Mouse (Mus musculus): Measurements from ENCODE around the gene Olfr549. TPM values are rescaled to one million over a fixed set of nuclear protein-coding genes. Genes with fewer than 3 reads are reported as not detected.
A peak's percentile ranks its signal among the peaks of the same experiment; 100 is the strongest.

The Olfr549 gene
- total RNA-seq, 2 experiments from 2014 or later: not detected

DNA sequence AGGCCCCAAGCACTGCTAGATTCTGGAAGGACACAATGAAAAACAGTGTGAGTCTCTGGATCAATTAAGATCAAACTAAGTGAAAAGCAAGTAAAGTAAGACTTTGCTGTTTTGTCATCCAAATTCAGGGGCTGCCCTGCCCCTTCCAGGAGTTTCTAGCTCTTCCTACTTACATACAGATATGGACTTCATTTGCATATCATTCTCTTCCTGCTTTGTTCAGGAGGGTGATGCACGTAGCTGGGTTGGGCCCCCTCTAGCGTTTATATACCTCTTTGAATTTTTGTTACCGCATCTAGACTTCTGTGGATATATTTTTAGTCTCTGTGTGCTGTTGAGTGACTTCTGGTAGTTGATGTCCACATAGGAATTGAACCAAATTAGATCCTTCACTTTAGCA lies 8.4 kb upstream of the Olfr549 start:
- Histone ChIP-seq H3K27ac (no peak overlapping the region), H3K4me3 (no peak overlapping the region)
- no peak for TF ChIP-seq CTCF (conservative IDR thresholded peaks at IDR 0.05)
- no peak for DNase-seq (ENCODE audit: low spot score in 2 of 2)

DNA sequence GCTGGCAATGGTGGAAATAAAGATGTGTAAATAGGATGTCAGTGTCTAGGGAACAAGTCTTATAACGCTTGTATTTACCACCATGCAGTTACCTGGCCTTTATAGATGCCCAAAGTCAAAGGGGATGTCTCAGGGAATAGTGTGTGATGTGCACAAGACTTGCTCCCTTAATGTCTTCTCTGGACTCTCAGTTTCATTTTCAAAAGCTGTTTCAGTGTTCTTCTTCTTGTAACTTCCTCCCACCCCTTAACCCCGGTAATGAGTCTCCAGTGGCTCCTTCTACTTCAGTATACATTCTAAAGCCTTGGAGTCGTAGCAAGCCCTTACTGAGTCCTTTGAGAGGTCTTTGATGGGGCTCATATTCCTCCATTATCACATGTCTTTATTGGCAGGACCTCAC lies 3.6 kb downstream of the Olfr549 start:
- Histone ChIP-seq H3K4me3 (no peak overlapping the region), H3K27ac (no peak overlapping the region)
- DNase-seq (ENCODE audit: low spot score in 2 of 2): no peak
- no peak for TF ChIP-seq CTCF (conservative IDR thresholded peaks at IDR 0.05)

DNA sequence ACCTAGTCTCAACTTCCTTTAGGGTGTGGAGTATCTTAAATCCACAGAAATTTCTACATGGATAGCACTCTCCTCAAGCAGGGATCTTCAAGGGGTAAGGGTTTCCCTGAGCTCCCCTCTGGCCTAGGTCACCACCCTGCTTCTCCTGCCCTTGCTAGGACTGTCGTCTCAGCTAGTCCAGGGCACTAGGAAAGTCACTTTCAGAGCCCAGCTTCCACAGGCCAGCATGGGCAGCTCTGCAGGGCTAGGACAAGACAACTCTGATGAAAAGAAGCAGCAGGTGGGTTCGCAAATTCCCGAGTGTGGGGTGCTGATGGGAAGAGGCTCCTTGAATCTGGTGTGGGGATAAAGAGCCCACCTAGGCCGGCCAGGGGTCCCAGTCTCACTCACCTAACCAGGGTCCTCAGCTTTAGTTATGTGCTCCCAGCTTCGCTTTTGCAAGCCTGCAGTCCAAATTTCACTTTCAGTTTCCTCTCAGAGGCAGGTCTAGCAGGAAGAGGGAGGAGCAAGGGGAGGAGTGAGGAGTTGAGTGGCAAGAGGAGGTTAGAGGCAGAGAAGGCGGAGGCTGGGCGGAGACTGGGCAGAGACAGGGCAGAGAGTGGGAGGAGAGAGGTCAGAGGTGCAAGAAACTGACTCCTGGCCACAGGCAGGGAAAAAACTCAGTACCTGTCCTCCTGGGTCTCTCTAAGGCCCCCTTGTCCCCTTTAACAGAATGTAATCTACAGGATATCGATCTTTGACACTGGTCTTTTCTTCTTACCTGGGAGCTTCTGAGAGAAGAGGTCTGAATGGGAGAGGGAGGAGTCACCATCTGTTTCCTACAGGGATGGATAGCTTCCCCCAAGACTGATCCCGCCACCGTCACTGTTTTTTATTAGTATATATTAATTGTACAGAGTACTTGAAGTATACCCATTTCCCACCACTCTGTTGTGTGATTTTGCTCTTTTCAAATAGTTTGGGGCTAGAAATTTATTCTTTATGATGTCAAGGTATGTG lies 15.6 kb downstream of the Olfr549 start, which contains the start of gene Trim21:
TSS of gene Trim21 (minus strand) at position 488 of the 999 bp plus-strand sequence.
- DNase-seq (ENCODE audit: low spot score in 2 of 2): peak; percentile 50 to 68
- TF ChIP-seq CTCF (conservative IDR thresholded peaks at IDR 0.05): no peak
- peak within 1 kb of the TSS; percentile 53; the same call in 1 of the 2 replicates for H3K27ac ChIP-seq
- H3K4me3 ChIP-seq: peak within 1 kb of the TSS; percentile 55

DNA sequence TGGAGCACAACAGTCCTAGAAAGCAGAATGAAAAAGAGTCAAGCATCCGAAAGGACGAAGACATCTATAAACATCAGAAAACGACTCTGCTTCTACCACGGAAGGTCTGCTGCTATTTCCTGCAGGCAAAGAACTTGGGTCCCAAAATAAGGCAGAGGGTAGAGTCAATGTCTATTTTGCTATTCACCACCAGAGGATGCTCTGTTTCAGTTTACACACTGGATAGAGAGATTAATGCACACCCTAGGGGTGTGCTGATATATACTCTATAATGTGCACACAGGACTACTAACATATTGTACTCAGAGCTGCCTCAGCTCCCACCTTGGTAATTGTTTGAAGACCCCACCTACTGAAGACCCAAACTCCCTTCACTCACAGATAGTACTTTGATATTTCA lies 16.5 kb downstream of the Olfr549 start:
- peak; percentile 58 for TF ChIP-seq CTCF (conservative IDR thresholded peaks at IDR 0.05)
- no peak overlapping the region for H3K4me3 ChIP-seq
- no peak for DNase-seq (ENCODE audit: low spot score in 2 of 2)
- H3K27ac ChIP-seq: no peak overlapping the region

DNA sequence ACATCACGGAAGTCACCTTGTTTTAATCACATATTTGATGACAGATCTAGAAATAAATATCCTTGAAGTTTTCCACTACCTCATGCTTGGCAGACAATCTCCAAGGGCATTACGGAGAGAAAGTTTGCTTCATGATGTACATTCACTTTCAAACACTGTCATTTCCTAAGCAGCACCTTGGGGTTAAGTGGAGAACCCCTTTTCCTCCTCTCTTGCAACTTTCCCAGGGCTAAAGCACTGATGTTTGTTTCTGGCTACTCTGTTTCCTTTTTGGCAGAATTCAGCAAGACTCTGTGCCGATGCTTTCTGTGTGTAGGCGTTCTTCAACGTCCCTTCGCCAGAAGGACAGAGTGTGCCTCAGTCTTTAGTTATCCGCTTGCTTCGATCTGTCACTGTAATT lies 21.5 kb downstream of the Olfr549 start, which contains the start of gene Olfr550:
TSS of gene Olfr550 (plus strand) at position 301 of the 400 bp plus-strand sequence.
- no peak for TF ChIP-seq CTCF (conservative IDR thresholded peaks at IDR 0.05)
- H3K4me3 ChIP-seq: no peak within 1 kb of the TSS
- peak within 1 kb of the TSS; percentile 36; the same call in 1 of the 2 replicates for H3K27ac ChIP-seq
- no peak for DNase-seq (ENCODE audit: low spot score in 2 of 2)

DNA sequence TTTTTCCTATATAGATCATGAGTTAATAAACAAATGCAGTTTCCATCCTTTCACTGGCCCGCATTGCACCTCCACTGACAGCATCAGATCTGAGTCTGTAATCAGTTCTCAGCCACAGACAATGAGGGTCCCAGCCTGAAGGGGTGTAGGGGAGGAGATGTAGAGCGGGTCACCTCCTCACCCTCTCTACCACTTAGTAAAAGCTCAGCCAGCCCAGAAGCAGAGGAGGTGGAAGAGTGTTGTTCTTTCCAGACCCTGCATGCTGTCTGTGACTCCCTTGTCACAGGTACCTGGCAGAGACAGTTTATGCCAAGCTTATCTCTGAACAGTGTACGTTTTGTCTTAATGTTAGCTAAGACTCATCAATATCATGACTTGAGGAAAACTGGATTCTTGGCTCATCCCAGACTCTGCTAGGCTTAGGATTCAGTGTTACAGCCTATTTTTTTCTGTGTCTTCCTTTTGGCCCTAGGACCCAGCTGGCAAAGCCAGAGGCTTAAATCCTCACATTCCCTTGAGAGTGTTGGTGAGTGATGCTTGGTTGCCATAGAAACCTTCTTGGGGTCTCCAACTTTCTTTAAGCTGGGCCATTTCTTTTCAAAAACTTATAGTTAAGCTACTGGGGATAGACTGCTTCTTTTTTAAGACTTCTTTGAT lies 23.6 kb downstream of the Olfr549 start:
- DNase-seq (ENCODE audit: low spot score in 2 of 2): no peak
- H3K27ac ChIP-seq: no peak overlapping the region
- no peak for TF ChIP-seq CTCF (conservative IDR thresholded peaks at IDR 0.05)
- no peak overlapping the region for H3K4me3 ChIP-seq

DNA sequence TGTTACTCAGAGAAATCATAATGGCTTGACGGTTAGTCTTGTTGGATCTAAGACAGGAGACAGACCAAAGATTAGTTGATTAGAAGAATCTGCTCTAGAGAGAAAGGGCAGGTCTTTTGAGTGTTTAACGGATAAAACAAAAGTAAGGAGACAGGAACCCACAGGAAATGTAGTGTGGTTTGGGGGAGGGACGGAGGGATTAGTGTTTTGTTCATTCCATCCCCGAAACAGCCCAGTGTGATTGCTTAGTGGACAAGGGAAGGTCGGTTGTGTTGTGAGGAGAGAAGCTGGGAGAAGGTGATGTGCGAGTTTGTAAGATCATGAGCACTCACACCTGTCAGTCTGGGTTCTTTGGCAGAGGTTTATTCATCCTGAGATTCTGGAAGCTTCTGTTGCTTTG lies 26.3 kb downstream of the Olfr549 start:
- no peak for TF ChIP-seq CTCF (conservative IDR thresholded peaks at IDR 0.05)
- Histone ChIP-seq H3K27ac (no peak overlapping the region), H3K4me3 (no peak overlapping the region)
- no peak for DNase-seq (ENCODE audit: low spot score in 2 of 2)

DNA sequence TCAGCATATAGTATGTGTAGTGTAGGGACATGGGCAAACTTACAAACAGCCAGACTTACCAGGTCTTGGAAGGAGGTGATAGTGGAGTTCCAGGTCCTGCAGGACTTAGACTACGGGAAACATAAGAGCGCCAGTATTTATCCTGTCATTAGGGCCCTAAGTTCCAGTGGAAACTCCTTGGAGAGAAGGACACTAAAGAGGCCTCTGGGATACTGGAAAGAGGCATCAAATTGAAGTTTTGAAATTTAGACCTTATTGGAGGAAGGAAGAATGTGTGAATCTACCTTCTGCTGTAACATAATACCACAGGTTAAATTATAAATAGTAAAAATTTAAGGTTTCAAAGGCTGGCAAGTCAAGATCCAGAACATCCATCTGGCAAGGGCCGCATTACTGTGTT lies 42.1 kb downstream of the Olfr549 start, which contains the start of gene Olfr551:
TSS of gene Olfr551 (minus strand) at position 101 of the 400 bp plus-strand sequence.
- H3K27ac ChIP-seq: no peak within 1 kb of the TSS
- no peak for TF ChIP-seq CTCF (conservative IDR thresholded peaks at IDR 0.05)
- no peak within 1 kb of the TSS for H3K4me3 ChIP-seq
- DNase-seq (ENCODE audit: low spot score in 2 of 2): no peak

DNA sequence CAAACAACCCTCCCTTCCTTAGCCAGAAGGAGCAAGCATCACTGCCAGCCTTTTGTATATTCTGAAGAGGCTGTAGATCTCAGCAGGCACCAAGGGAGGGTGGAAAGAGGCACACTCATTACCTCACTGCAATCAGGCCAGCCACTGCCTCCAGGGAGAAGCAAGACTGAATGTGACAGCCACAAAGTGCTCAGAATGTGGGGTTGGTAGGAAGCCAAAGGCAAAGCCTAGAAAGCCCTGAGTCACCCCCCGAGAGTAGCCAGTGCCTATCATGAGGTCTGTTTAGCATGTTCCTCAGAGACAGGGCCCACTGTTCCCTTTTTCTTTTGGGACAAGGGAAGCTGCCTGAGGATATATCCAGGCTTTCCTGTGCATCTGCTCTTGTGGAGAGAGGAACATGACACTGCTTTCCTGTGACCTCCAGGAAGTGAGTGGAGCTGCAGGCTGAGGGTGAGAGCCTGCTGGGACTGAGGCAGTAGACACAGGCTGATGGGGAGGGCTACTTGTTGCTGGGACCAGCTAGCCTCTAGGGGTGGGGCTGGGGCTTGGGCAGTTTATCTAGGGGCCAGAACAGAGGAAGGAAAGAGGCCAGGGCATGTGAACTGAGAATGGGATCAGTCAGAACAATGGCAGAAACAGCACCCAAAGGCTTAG lies 47.8 kb downstream of the Olfr549 start, which contains the start of gene Olfr552:
TSS of gene Olfr552 (plus strand) at position 393 of the 654 bp plus-strand sequence.
- DNase-seq (ENCODE audit: low spot score in 2 of 2): no peak
- no peak within 1 kb of the TSS for H3K4me3 ChIP-seq
- no peak for TF ChIP-seq CTCF (conservative IDR thresholded peaks at IDR 0.05)
- no peak within 1 kb of the TSS for H3K27ac ChIP-seq

Other genes starting within 250 kb of the Olfr549 start
- 10 to 100 TPM; 10.8 to 13.0 TPM for gene Rrm1, start 108.2 kb upstream of the Olfr549 start, total RNA-seq (2021)
- not detected for gene Olfr543, start 68.2 kb upstream of the Olfr549 start, total RNA-seq (2021)
- gene Olfr544, start 61.6 kb upstream of the Olfr549 start, total RNA-seq (2021): not detected
- gene Olfr545, start 50.3 kb upstream of the Olfr549 start, total RNA-seq (2021): not detected
- gene Olfr547, start 15.1 kb upstream of the Olfr549 start, total RNA-seq (2021): not detected
- gene Olfr548-ps1, start 9.0 kb upstream of the Olfr549 start, total RNA-seq (2021): not detected
- 1 to 10 TPM; 3.0 to 5.1 TPM for gene Trim21, start 15.6 kb downstream of the Olfr549 start, total RNA-seq (2021)
- 1 to 10 TPM; 1.9 TPM for gene Olfr550, start 21.6 kb downstream of the Olfr549 start, total RNA-seq (2021)
- not detected for gene Olfr551, start 42.0 kb downstream of the Olfr549 start, total RNA-seq (2021)
- gene Olfr552, start 47.9 kb downstream of the Olfr549 start, total RNA-seq (2021): under 1 TPM; 0.15 to 0.28 TPM
- gene Olfr553, start 68.3 kb downstream of the Olfr549 start, total RNA-seq (2021): not detected
- not detected for gene Olfr554, start 88.6 kb downstream of the Olfr549 start, total RNA-seq (2021)
- not detected for gene Olfr555, start 109.0 kb downstream of the Olfr549 start, total RNA-seq (2021)
- not detected for gene Olfr556, start 115.0 kb downstream of the Olfr549 start, total RNA-seq (2021)
- gene Trim68, start 137.5 kb downstream of the Olfr549 start, total RNA-seq (2021): 1 to 10 TPM; 7.1 to 7.2 TPM
- gene Olfr557, start 146.0 kb downstream of the Olfr549 start, total RNA-seq (2021): not detected
- under 1 TPM; 0.15 to 0.46 TPM for gene Olfr558, start 152.3 kb downstream of the Olfr549 start, total RNA-seq (2021)
- gene Olfr33, start 169.2 kb downstream of the Olfr549 start, total RNA-seq (2021): not detected
- not detected for gene Olfr559, start 177.6 kb downstream of the Olfr549 start, total RNA-seq (2021)
- not detected for gene Olfr560, start 209.5 kb downstream of the Olfr549 start, total RNA-seq (2021)
- under 1 TPM; 0.25 to 0.36 TPM for gene Olfr78, start 209.6 kb downstream of the Olfr549 start, total RNA-seq (2021)
- gene Olfr561, start 221.4 kb downstream of the Olfr549 start, total RNA-seq (2021): not detected

All from layer of hippocampus, adult 2 months (tissue).